Comparison of ENCODE assay signal across 22 mouse cellular contexts in the genomic region with DNA sequence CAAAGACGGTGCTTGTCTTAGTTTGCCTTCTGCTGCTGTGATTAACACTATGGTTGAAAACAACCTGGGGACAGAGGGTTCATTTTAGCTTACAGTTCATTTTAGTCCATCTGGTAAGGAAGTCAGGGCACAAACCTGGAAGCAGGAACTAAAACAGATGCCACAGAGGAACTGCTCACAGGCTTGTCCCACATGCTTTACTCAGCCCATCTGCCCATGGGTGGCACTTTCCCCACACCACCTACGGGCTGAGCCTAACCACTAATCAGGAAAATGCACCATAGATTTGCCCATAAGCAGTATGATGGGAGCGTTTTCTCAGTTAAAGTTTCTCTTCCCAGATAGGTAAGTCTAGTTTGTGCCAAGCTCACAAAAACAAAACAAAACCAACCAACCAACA.
"Had no signal": no experiment of that assay in that cellular context is flagged by ENCODE, and none has a peak within 500 bp of the region (broad histone marks: within the 10 kb centered on the region; RNA-seq: fewer than 3 reads in every experiment).

No protein-coding gene starts in this region.

- H3K4me1 ChIP-seq: kidney, embryonic 15.5 days; limb, embryonic 12.5 days; limb, embryonic 15.5 days; megakaryocyte, embryonic 14.5 days; midbrain, embryonic 10.5 days; midbrain, embryonic 13.5 days; neural tube, embryonic 13.5 days had no signal

- H3K27me3 ChIP-seq: kidney, embryonic 15.5 days; limb, embryonic 15.5 days; midbrain, embryonic 13.5 days; neural tube, embryonic 13.5 days had no signal

- ATAC-seq: liver, postnatal 0 days; lung, postnatal 0 days; midbrain, embryonic 13.5 days; midbrain, embryonic 16.5 days had no signal

- H3K4me3 ChIP-seq: kidney, embryonic 15.5 days; limb, embryonic 12.5 days; limb, embryonic 15.5 days; megakaryocyte, embryonic 14.5 days; midbrain, embryonic 10.5 days; midbrain, embryonic 13.5 days; myocyte; neural tube, embryonic 13.5 days had no signal

- H3K27ac ChIP-seq: kidney, embryonic 15.5 days; limb, embryonic 12.5 days; limb, embryonic 15.5 days; liver, embryonic 14.5 days; midbrain, embryonic 10.5 days; midbrain, embryonic 13.5 days; neural tube, embryonic 13.5 days; stomach, postnatal 0 days had no signal

- DNase-seq: kidney, adult 8-10 months; kidney, postnatal 10 days; kidney, postnatal 36 days; left cerebral cortex, postnatal 4 days; liver, postnatal 0 days; lung, embryonic 14.5 days; retina, postnatal 1 day; thymus, adult 2 months; thymus, postnatal 14 days; thymus, postnatal 4 days had no signal
